Mouse (Mus musculus): ENCODE measurements around the gene Phc1. TPM values are rescaled to one million over a fixed set of nuclear protein-coding genes. Genes with fewer than 3 reads are reported as not detected.

The Phc1 gene
- polyA plus RNA-seq, 1 experiment from 2014 or later, result 36.1 TPM

DNA sequence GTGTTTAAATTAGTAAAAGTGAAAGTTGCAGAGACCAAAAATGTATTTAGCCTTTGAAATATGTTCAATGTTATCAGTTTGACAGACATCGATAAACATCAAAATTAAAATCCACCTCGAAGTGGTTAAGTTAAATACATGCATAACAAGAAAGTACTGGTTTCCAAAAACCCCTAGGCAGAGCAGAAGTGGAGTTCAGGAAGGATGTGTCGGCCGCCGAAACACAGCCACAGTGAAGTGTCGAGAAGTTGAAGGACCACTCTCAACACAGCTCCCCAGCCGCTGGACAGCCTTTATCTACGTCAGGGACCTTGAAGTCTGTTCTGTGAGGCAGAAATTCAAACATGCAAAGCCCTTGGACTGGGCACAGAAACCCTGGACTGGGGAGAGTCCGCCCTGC is 36.8 kb downstream of the Phc1 start:
- peaks cover 4% of the 10 kb centered on the region for H3K4me1 ChIP-seq
- no peaks in the 10 kb centered on the region for H3K9me3 ChIP-seq
- no peak overlapping the region for H3K27ac ChIP-seq (replicated peaks)
- 80% methylated on average over 9 of the region's 9 CpGs for WGBS
- H3K4me2 ChIP-seq (replicated peaks), result no peak overlapping the region
- no peak overlapping the region for H3K4me3 ChIP-seq
- no peak for ATAC-seq (replicated peaks)
- no peak overlapping the region for H3K9ac ChIP-seq (replicated peaks)
- H3K36me3 ChIP-seq, result no peaks in the 10 kb centered on the region
- no peaks in the 10 kb centered on the region for H3K27me3 ChIP-seq

DNA sequence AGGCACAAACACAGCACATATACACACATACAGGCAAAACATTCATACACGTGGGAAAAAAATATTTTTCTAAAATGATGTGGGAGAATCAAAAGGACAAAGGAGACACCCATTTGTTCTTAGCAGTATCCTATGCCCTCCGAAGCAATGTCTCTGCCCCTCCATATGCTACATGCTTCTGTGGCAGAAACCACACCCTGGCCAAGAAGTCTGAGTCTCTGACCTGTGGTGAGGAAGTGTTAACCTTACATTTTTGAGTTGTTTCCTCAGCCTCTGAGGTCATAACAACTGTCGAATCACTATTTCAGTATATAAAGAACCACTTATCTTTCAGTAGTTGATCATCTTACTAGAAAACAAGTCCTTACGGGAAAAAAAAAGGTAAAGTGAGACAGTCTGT is 37.7 kb downstream of the Phc1 start:
- H3K27ac ChIP-seq (replicated peaks), result no peak overlapping the region
- H3K9me3 ChIP-seq, result no peaks in the 10 kb centered on the region
- H3K9ac ChIP-seq (replicated peaks), result no peak overlapping the region
- ATAC-seq (replicated peaks), result no peak
- no peak overlapping the region for H3K4me3 ChIP-seq
- WGBS, result 85% methylated on average over 4 of the region's 4 CpGs
- peaks cover 3% of the 10 kb centered on the region; the same call in 1 of the 2 replicates for H3K4me1 ChIP-seq
- H3K36me3 ChIP-seq, result no peaks in the 10 kb centered on the region
- no peak overlapping the region for H3K4me2 ChIP-seq (replicated peaks)
- H3K27me3 ChIP-seq, result no peaks in the 10 kb centered on the region

DNA sequence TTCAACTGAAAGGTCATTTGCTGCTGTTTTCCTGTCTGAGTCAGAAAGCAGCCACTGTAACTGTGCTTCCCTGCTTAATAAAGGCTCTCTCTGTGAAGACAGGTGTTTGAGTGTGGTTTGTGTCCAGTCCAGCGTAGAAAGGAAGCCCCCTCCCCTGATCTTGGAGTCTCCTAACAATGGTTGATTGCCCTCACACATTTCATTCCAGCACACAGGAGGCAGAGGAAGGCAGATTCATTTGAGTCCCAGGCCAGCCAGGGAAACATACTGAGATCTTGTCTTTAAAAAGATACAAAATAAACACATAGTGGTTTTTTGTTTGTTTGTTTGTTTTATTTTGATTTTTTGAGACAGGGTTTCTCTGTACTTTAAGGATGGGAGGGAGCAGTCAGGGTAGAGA is 38.2 kb downstream of the Phc1 start:
- no peaks in the 10 kb centered on the region for H3K9me3 ChIP-seq
- ATAC-seq (replicated peaks), result no peak
- H3K36me3 ChIP-seq, result no peaks in the 10 kb centered on the region
- H3K9ac ChIP-seq (replicated peaks), result no peak overlapping the region
- H3K4me1 ChIP-seq, result peaks cover 4% of the 10 kb centered on the region
- no peak overlapping the region for H3K27ac ChIP-seq (replicated peaks)
- H3K4me3 ChIP-seq, result no peak overlapping the region
- WGBS, result 67% methylated on average over 1 of the region's 1 CpGs
- no peaks in the 10 kb centered on the region for H3K27me3 ChIP-seq
- H3K4me2 ChIP-seq (replicated peaks), result no peak overlapping the region

DNA sequence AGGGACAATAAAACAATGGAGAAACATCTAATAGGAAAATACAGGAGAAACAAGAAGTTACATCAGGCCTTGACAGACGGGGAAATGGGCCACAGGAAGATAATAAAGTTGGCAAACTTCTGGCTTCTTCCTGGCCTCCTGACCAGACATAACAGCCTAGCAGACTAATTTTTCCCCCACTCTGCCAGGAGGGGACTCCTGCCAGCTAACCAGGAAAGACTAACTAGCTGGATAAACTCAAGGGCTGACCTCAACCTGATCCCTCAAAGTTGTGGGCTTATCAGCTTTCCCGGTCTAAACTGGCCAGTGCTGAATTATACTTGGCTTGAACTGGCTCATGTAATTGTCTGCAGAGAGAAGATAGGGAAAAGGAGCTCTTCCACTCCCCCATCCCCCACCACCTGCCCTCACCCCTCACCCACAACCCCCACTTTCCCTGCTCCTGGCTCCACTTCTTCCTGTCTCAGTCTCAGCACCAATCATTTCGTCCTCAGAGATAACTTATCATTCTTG is 40.7 kb downstream of the Phc1 start:
- ATAC-seq (replicated peaks), result no peak
- 78% methylated on average over 3 of the region's 3 CpGs for WGBS
- no peak overlapping the region for H3K4me3 ChIP-seq

DNA sequence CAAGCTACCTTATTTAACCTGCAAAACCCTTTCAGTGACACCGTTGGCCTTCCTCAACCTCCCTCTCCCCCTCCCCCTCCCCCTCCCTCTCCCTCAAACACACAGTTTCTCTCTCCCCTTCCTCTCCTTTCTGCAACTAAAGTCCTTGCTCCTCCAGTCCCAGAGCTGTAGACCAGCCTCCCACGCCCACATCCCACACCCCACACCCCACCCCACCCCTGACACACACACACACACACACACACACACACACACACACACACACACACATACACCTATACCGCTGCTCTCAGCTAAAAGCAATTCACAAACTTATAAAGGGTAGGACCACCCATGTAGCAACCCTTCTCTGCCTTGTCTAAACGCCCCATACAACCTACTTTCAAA is 42.1 kb downstream of the Phc1 start:
- WGBS, result 47% methylated on average over 4 of the region's 4 CpGs
- no peak overlapping the region for H3K4me3 ChIP-seq
- H3K36me3 ChIP-seq, result no peaks in the 10 kb centered on the region
- H3K9me3 ChIP-seq, result no peaks in the 10 kb centered on the region
- no peaks in the 10 kb centered on the region for H3K27me3 ChIP-seq
- peak overlapping the region; percentile 88; the same call in 1 of the 2 replicates for H3K27ac ChIP-seq (replicated peaks)
- H3K4me1 ChIP-seq, result peaks cover 15% of the 10 kb centered on the region
- H3K9ac ChIP-seq (replicated peaks), result no peak overlapping the region; the same call in 1 of the 2 replicates
- peak; percentile 45; the same call in 1 of the 2 replicates for ATAC-seq (replicated peaks)
- peak overlapping the region; percentile 63; the same call in 1 of the 2 replicates for H3K4me2 ChIP-seq (replicated peaks)

More for the DNA sequence above, 40.7 kb downstream of the Phc1 start:
- Histone ChIP-seq H3K27me3 (no peaks in the 10 kb centered on the region), H3K4me2 (replicated peaks) (no peak overlapping the region), H3K27ac (replicated peaks) (no peak overlapping the region), H3K9ac (replicated peaks) (no peak overlapping the region), H3K36me3 (no peaks in the 10 kb centered on the region), H3K9me3 (no peaks in the 10 kb centered on the region), H3K4me1 (peaks cover 15% of the 10 kb centered on the region)

DNA sequence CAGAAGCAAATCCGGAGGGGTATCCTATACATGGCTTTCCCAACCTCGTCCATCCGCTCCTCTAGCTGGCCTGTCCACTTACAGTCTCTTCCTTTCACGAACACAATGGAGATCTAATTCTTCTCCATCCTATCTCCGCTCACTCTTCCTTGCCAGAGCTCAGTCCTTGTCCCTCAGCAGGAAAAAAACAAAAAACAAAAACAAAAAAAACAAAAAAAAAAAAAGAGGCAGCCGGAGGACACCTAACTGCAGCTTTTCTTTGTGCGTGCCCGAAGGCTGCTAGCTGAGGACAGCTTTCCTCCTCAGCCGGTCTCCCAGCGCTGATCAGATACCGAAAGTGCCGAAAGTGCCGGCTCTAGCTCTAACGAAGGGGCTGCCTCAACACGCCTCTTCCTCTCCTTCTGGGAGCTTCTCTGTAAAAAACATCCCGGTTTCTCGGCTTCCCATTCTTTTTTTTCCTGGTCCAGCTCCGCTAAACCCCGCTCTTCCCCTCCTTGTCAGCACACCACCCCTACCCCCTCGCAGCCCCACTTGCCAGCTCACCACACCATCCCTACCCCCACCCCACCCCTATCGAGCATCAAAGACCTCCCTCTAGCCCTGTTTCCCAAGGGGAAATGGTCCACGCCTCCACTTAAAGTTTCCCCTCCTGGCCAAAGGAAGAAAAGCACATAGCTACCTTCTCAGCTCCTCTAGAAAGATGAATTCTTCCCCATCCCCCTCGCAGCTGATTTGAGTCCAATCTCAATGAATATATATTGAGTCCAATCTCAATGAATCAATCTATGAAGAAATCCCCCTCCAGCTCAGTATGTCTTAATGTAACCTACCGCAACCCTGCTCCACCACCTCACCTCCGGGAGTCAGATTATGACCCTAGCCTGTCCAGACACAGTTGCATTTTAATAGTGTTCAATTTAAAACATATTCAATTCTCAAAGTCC is 42.8 kb downstream of the Phc1 start:
- H3K4me1 ChIP-seq, result peaks cover 15% of the 10 kb centered on the region
- ATAC-seq (replicated peaks), result peak; percentile 84
- 5% methylated on average over 25 of the region's 25 CpGs for WGBS

DNA sequence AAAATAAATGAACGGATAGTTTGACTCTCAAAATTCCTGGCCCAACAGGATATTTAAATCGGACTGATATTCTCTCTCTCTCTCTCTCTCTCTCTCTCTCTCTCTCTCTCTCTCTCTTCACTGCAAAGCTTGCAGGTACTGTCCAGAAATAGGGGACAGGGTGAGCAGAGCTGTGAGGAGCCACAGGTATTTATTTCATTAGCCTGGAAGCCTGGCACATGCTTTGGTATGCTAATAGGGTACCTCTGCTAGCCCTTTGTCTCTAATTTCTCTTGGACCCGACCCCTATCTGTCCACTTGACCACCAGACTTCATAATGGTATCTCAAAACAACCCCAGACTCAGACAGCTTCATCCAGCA is 43.5 kb downstream of the Phc1 start:
- WGBS, result 36% methylated on average over 3 of the region's 3 CpGs
- Histone ChIP-seq H3K36me3 (no peaks in the 10 kb centered on the region), H3K9me3 (no peaks in the 10 kb centered on the region), H3K4me3 (peak overlapping the region; percentile 51), H3K27ac (replicated peaks) (peak overlapping the region; percentile 88), H3K4me1 (peaks cover 15% of the 10 kb centered on the region), H3K27me3 (no peaks in the 10 kb centered on the region), H3K9ac (replicated peaks) (peak overlapping the region; percentile 72), H3K4me2 (replicated peaks) (peak overlapping the region; percentile 63)
- ATAC-seq (replicated peaks), result peak; percentile 49

More for the DNA sequence above, 42.8 kb downstream of the Phc1 start:
- no peaks in the 10 kb centered on the region for H3K36me3 ChIP-seq
- no peaks in the 10 kb centered on the region for H3K27me3 ChIP-seq
- peak overlapping the region; percentile 63 for H3K4me2 ChIP-seq (replicated peaks)
- peak overlapping the region; percentile 51 for H3K4me3 ChIP-seq
- H3K9ac ChIP-seq (replicated peaks), result peak overlapping the region; percentile 72
- H3K27ac ChIP-seq (replicated peaks), result peak overlapping the region; percentile 88
- H3K9me3 ChIP-seq, result no peaks in the 10 kb centered on the region

DNA sequence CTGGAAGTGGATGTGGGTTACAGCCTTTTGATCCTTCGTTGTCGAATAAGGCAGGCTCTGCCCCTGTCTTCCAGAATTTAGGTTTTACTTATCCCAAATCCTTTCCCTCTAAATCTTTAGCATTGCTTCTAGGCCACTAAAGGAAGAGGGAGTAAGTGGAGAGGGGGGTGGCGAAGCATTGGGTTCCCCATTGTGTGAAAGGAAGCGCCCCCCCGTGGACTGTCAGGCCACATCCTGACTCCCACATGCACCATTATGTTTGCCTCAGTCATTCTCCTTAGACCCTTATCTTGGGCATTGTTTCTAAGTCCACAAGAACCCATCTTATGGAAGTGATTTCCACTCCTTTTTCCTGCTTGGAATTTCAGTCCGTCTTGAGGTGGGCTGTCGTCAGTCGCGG is 45.1 kb downstream of the Phc1 start:
- Histone ChIP-seq H3K4me3 (no peak overlapping the region), H3K36me3 (no peaks in the 10 kb centered on the region), H3K9ac (replicated peaks) (no peak overlapping the region), H3K4me2 (replicated peaks) (no peak overlapping the region), H3K9me3 (no peaks in the 10 kb centered on the region), H3K27me3 (no peaks in the 10 kb centered on the region), H3K27ac (replicated peaks) (no peak overlapping the region), H3K4me1 (peaks cover 15% of the 10 kb centered on the region)
- WGBS, result 58% methylated on average over 9 of the region's 9 CpGs
- ATAC-seq (replicated peaks), result no peak

DNA sequence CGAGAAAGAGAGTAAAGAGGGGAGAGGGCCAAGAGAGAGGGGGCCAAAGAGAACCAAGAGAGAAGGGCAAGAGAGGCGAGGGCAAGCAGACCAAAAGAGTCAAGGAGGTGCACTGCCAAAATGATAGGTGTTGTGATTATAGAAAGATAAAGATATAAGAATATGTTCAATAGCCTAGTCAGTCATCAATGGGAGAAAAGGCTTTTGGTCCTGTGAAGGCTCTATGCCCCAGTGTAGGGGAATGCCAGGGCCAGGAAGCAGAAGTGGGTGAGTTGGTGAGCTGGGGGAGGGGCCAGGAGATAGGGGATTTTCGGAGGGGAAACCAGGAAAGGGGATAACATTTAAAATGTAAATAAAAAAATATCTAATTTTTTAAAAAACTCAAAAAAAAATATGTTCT is 46.1 kb downstream of the Phc1 start:
- Histone ChIP-seq H3K27me3 (no peaks in the 10 kb centered on the region), H3K9me3 (no peaks in the 10 kb centered on the region), H3K4me3 (no peak overlapping the region), H3K36me3 (no peaks in the 10 kb centered on the region), H3K27ac (replicated peaks) (no peak overlapping the region), H3K9ac (replicated peaks) (no peak overlapping the region), H3K4me1 (peaks cover 15% of the 10 kb centered on the region), H3K4me2 (replicated peaks) (no peak overlapping the region)
- no peak for ATAC-seq (replicated peaks)
- WGBS, result 83% methylated on average over 3 of the region's 3 CpGs

DNA sequence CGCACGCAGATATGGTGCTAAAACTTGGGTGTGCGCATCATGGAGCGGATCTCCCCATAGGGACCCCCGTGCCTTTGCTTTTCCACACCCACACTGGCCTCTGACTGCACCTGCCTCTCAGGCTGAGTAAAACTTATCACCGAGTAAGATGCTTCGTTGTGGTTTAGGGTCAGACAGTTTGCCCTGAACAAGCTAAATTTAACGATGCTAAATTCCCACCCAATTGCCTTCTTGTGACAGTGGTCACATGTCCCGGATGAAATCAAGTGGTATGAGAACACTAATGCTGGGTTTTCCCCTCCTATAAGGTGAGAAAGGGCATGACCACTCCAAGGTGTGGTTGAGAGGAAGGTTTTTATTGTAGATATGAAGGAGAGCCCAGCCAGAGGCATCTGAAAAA is 46.6 kb downstream of the Phc1 start:
- ATAC-seq (replicated peaks), result no peak
- Histone ChIP-seq H3K4me3 (no peak overlapping the region), H3K9me3 (no peaks in the 10 kb centered on the region), H3K4me1 (peaks cover 15% of the 10 kb centered on the region), H3K27me3 (no peaks in the 10 kb centered on the region), H3K27ac (replicated peaks) (no peak overlapping the region), H3K4me2 (replicated peaks) (no peak overlapping the region), H3K36me3 (no peaks in the 10 kb centered on the region), H3K9ac (replicated peaks) (no peak overlapping the region)
- WGBS, result 86% methylated on average over 9 of the region's 9 CpGs

DNA sequence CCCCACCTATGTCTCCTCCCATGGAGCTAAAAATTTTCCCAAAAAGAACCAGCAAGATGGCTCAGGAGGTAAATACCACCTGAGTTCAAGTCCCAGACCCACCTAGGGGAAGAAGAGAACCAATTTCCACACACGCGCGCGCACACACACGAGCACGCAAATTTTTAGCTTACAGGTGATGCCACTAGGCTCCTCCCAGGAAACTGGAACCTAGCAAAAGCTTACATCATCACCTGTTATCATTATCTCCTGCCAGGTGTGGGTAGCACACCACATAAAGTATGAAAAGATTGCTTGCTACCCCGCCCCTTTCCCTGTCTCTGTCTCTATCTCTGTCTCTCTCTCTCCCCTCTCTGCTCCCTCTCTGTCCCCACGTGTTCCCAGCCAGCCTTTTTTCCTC is 47.2 kb downstream of the Phc1 start:
- Histone ChIP-seq H3K4me3 (no peak overlapping the region), H3K4me2 (replicated peaks) (no peak overlapping the region), H3K9me3 (no peaks in the 10 kb centered on the region), H3K4me1 (peaks cover 15% of the 10 kb centered on the region), H3K27me3 (no peaks in the 10 kb centered on the region), H3K27ac (replicated peaks) (no peak overlapping the region), H3K9ac (replicated peaks) (no peak overlapping the region), H3K36me3 (no peaks in the 10 kb centered on the region)
- 89% methylated on average over 8 of the region's 8 CpGs for WGBS
- ATAC-seq (replicated peaks), result no peak

DNA sequence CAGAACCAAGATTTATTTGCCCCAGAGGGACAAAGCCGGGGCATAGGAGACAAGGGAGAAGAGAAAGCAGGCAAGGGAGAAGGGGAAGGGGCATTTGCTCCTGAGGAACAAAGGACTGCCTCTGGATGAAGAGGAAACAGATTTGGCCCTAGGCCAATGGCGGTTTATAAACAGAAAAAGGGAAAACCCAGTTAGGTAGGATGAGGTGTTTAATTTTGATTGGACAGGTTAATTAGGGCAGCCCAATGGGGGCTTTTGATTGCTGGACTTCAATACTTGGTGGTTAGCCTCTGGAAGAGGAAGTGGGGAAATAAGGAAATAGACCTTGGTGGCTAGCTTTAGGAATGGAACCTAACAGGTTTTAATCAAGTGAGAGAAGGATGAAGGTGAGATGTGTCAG is 48.2 kb downstream of the Phc1 start:
- H3K4me3 ChIP-seq, result no peak overlapping the region
- ATAC-seq (replicated peaks), result no peak
- H3K9ac ChIP-seq (replicated peaks), result no peak overlapping the region
- no peaks in the 10 kb centered on the region for H3K36me3 ChIP-seq
- no peak overlapping the region for H3K27ac ChIP-seq (replicated peaks)
- peaks cover 12% of the 10 kb centered on the region for H3K4me1 ChIP-seq
- H3K27me3 ChIP-seq, result no peaks in the 10 kb centered on the region
- no peak overlapping the region for H3K4me2 ChIP-seq (replicated peaks)
- 40% methylated on average over 2 of the region's 2 CpGs for WGBS
- no peaks in the 10 kb centered on the region for H3K9me3 ChIP-seq
